ENCODE assay signal across 18 mouse cellular contexts in genomic region chr7:27310996-27311535, GRCm38 (mm10). TPM values are rescaled to one million over a fixed set of nuclear protein-coding genes. Genes with fewer than 3 reads are reported as not detected.
A peak's percentile ranks its signal among the peaks of the same experiment; 100 is the strongest.
DNase-seq lines count a peak whose midpoint lies in the region; ATAC-seq and TF ChIP-seq lines count a peak whose summit lies in the region.
"Had no signal": no experiment of that assay in that cellular context is flagged by ENCODE, and none has a peak within 500 bp of the region (broad histone marks: within the 10 kb centered on the region; RNA-seq: fewer than 3 reads in every experiment).

No protein-coding gene starts in this region.

- peaks cover 13% of the 10 kb centered on the region for H3K9me3 ChIP-seq in forebrain, embryonic 13.5 days (replicated peaks)
- peaks cover 5% of the 10 kb centered on the region; the same call in 1 of the 2 replicates for H3K9me3 ChIP-seq in forebrain, embryonic 11.5 days (ENCODE audit: control insufficient read depth, low read length)
- peaks cover 12% of the 10 kb centered on the region for H3K9me3 ChIP-seq in heart, embryonic 16.5 days (replicated peaks; ENCODE audit: control insufficient read depth, low read length)
- peaks cover 12% of the 10 kb centered on the region; the same call in 1 of the 2 replicates for H3K9me3 ChIP-seq in liver, embryonic 13.5 days (replicated peaks)

- no peak overlapping the region for H3K4me3 ChIP-seq in forebrain, embryonic 13.5 days
- H3K4me3 ChIP-seq in forebrain, embryonic 11.5 days (ENCODE audit: low read depth, low read length) = no peak overlapping the region
- H3K4me3 ChIP-seq in heart, embryonic 16.5 days (ENCODE audit: low read length) = no peak overlapping the region; the same call in 1 of the 2 replicates
- H3K4me3 ChIP-seq in liver, embryonic 13.5 days (replicated peaks) = no peak overlapping the region
- peak overlapping the region; percentile 6 for H3K4me3 ChIP-seq in testis, adult 2 months (ENCODE audit: control insufficient read depth, low read depth, low read length)

- 60% methylated on average over 8 of the region's 8 CpGs for WGBS in forebrain, embryonic 13.5 days
- WGBS in forebrain, embryonic 11.5 days = 49% methylated on average over 8 of the region's 8 CpGs
- whole genome bisulfite sequencing in heart, embryonic 16.5 days = 45% methylated on average over 8 of the region's 8 CpGs
- 29% methylated on average over 8 of the region's 8 CpGs for WGBS in liver, embryonic 13.5 days (ENCODE audit: insufficient replicate concordance)

- peaks cover 21% of the 10 kb centered on the region for H3K4me1 ChIP-seq in forebrain, embryonic 13.5 days
- H3K4me1 ChIP-seq in forebrain, embryonic 11.5 days (replicated peaks; ENCODE audit: control insufficient read depth, insufficient read depth, low read length) = 0 out of 2 replicates have a peak, but pooled peaks cover 1% of the 10 kb centered on the region
- H3K4me1 ChIP-seq in heart, embryonic 16.5 days (ENCODE audit: control insufficient read depth, insufficient read depth, low read length) = peaks cover 9% of the 10 kb centered on the region
- H3K4me1 ChIP-seq in liver, embryonic 13.5 days (replicated peaks) = peaks cover 14% of the 10 kb centered on the region
- H3K4me1 ChIP-seq in testis, adult 2 months (ENCODE audit: control insufficient read depth, insufficient read depth, low read length) = peaks cover 23% of the 10 kb centered on the region

- intact Hi-C loops in heart, postnatal 10 days (cut with DNase I) = no loop called here

- H3K9ac ChIP-seq in forebrain, embryonic 13.5 days = peak overlapping the region; percentile 63; the same call in 1 of the 2 replicates
- H3K9ac ChIP-seq in forebrain, embryonic 11.5 days (ENCODE audit: low read length) = no peak overlapping the region
- no peak overlapping the region for H3K9ac ChIP-seq in heart, embryonic 16.5 days (ENCODE audit: low read length)
- no peak overlapping the region for H3K9ac ChIP-seq in liver, embryonic 13.5 days
- H3K9ac ChIP-seq: forebrain, postnatal 0 days had no signal

- ATAC-seq in forebrain, embryonic 13.5 days = no peak
- ATAC-seq in forebrain, embryonic 11.5 days (replicated peaks; ENCODE audit: low FRiP score) = no peak
- no peak for ATAC-seq in heart, embryonic 16.5 days (replicated peaks; ENCODE audit: extremely low read depth, insufficient read depth, low FRiP score)
- no peak for ATAC-seq in liver, embryonic 13.5 days (ENCODE audit: low read depth)
- ATAC-seq: Patski had no signal

- 0 out of 2 replicates have a peak, but pooled peaks cover 13% of the 10 kb centered on the region for H3K27me3 ChIP-seq in forebrain, embryonic 13.5 days
- H3K27me3 ChIP-seq in forebrain, embryonic 11.5 days (ENCODE audit: control insufficient read depth, insufficient read depth, low read length) = peaks cover 9% of the 10 kb centered on the region; the same call in 1 of the 2 replicates
- 0 out of 2 replicates have a peak, but pooled peaks cover 2% of the 10 kb centered on the region for H3K27me3 ChIP-seq in heart, embryonic 16.5 days (ENCODE audit: control insufficient read depth, insufficient read depth, low read length)
- H3K27me3 ChIP-seq in liver, embryonic 13.5 days = peaks cover 36% of the 10 kb centered on the region
- no peaks in the 10 kb centered on the region for H3K27me3 ChIP-seq in testis, adult 2 months (ENCODE audit: control insufficient read depth, insufficient read depth, low read length)
- H3K27me3 ChIP-seq: Patski had no signal

- TF ChIP-seq POLR2A in testis, adult 2 months (IDR thresholded peaks at IDR 0.05; ENCODE audit: control insufficient read depth, low read depth, low read length) = no peak

- H3K27ac ChIP-seq in forebrain, embryonic 13.5 days = no peak overlapping the region
- H3K27ac ChIP-seq in forebrain, embryonic 11.5 days (ENCODE audit: low read depth, low read length) = no peak overlapping the region
- H3K27ac ChIP-seq in heart, embryonic 16.5 days (ENCODE audit: low read length) = no peak overlapping the region
- H3K27ac ChIP-seq in liver, embryonic 13.5 days = no peak overlapping the region
- no peak overlapping the region for H3K27ac ChIP-seq in testis, adult 2 months (ENCODE audit: control insufficient read depth, insufficient read depth, low read depth, low read length)
- H3K27ac ChIP-seq: neural tube, embryonic 13.5 days had no signal

- no peak for TF ChIP-seq CTCF in testis, adult 2 months (IDR thresholded peaks at IDR 0.05; ENCODE audit: control insufficient read depth, insufficient read depth, insufficient replicate concordance, low read depth, low read length)

- DNase-seq in forebrain, embryonic 11.5 days (ENCODE audit: low spot score) = no peak
- no peak for DNase-seq in heart, postnatal 10 days
- DNase-seq in liver, embryonic 13.5 days = no peak
- DNase-seq in liver = no peak
- DNase-seq in testis, postnatal 10 days (ENCODE audit: low spot score) = no peak
- DNase-seq: right cerebral cortex, adult 18-20 months; spleen, adult 18-20 months had no signal

- peak overlapping the region; percentile 63 for H3K4me2 ChIP-seq in forebrain, embryonic 13.5 days
- H3K4me2 ChIP-seq in forebrain, embryonic 11.5 days (ENCODE audit: low read depth, low read length, severe bottlenecking) = no peak overlapping the region
- peak overlapping the region; percentile 62; the same call in 1 of the 2 replicates for H3K4me2 ChIP-seq in heart, embryonic 16.5 days (ENCODE audit: low read depth, low read length)
- H3K4me2 ChIP-seq in liver, embryonic 13.5 days = peak overlapping the region; percentile 38; the same call in 1 of the 2 replicates

- peaks cover 12% of the 10 kb centered on the region; the same call in 1 of the 2 replicates for H3K36me3 ChIP-seq in forebrain, embryonic 13.5 days (ENCODE audit: poor library complexity, severe bottlenecking)
- no peaks in the 10 kb centered on the region; the same call in 1 of the 2 replicates for H3K36me3 ChIP-seq in forebrain, embryonic 11.5 days (ENCODE audit: control insufficient read depth, insufficient read depth, low read length)
- peaks cover 9% of the 10 kb centered on the region for H3K36me3 ChIP-seq in heart, embryonic 16.5 days (ENCODE audit: control insufficient read depth, insufficient read depth)
- 0 out of 2 replicates have a peak, but pooled peaks cover 4% of the 10 kb centered on the region for H3K36me3 ChIP-seq in liver, embryonic 13.5 days
- no peaks in the 10 kb centered on the region for H3K36me3 ChIP-seq in testis, adult 2 months (ENCODE audit: control insufficient read depth, insufficient read depth, low read length)

RNA-seq across cellular contexts. Expression of gene Ltbp4, which starts 26.4 kb away (rescaled TPM):
- 10.5 and 13.4 TPM in 2 replicates for polyA plus RNA-seq in forebrain, embryonic 13.5 days (2015; fragmentation: Nextera tagmentation; extraction: Ambion mirVana)
- 11.9 and 13.0 TPM in 2 replicates for polyA plus RNA-seq in forebrain, embryonic 11.5 days (2014; fragmentation: Nextera tagmentation; extraction: Ambion mirVana)
- 63.5 and 86.0 TPM in 2 replicates for polyA plus RNA-seq in heart, embryonic 16.5 days (2015; fragmentation: Nextera tagmentation; extraction: Ambion mirVana)
- 100 to 1,000 TPM; 387 to 393 TPM for total RNA-seq in heart, postnatal 10 days (2021)
- 3.6 and 3.9 TPM in 2 replicates for polyA plus RNA-seq in liver, embryonic 13.5 days (2015; fragmentation: Nextera tagmentation; extraction: Ambion mirVana)
- 23.9 and 26.1 TPM in 2 replicates for polyA plus RNA-seq in testis, adult 2 months (2012; rRNA removed)
- total RNA-seq: hematopoietic stem cell, adult 5-6 weeks had no signal

RNA-seq across cellular contexts. Expression of gene Shkbp1, which starts 44.8 kb away (rescaled TPM):
- 85.4 and 89.3 TPM in 2 replicates for polyA plus RNA-seq in forebrain, embryonic 13.5 days (2015; fragmentation: Nextera tagmentation; extraction: Ambion mirVana)
- 64.3 and 67.6 TPM in 2 replicates for polyA plus RNA-seq in forebrain, embryonic 11.5 days (2014; fragmentation: Nextera tagmentation; extraction: Ambion mirVana)
- polyA plus RNA-seq in heart, embryonic 16.5 days (2015; fragmentation: Nextera tagmentation; extraction: Ambion mirVana) = 22.3 and 24.1 TPM in 2 replicates
- 10 to 100 TPM; 13.8 to 17.5 TPM for total RNA-seq in heart, postnatal 10 days (2021)
- polyA plus RNA-seq in liver, embryonic 13.5 days (2015; fragmentation: Nextera tagmentation; extraction: Ambion mirVana) = 23.1 and 25.0 TPM in 2 replicates
- 18.3 and 22.4 TPM in 2 replicates for polyA plus RNA-seq in testis, adult 2 months (2012; rRNA removed)

RNA-seq across cellular contexts. Expression of gene Gm20479, which starts 46.2 kb away (rescaled TPM):
- 0.62 TPM in 1 of 2 replicates, not detected in the other for polyA plus RNA-seq in forebrain, embryonic 13.5 days (2015; fragmentation: Nextera tagmentation; extraction: Ambion mirVana)
- polyA plus RNA-seq in forebrain, embryonic 11.5 days (2014; fragmentation: Nextera tagmentation; extraction: Ambion mirVana) = not detected in 2 replicates
- polyA plus RNA-seq in heart, embryonic 16.5 days (2015; fragmentation: Nextera tagmentation; extraction: Ambion mirVana) = 0.46 TPM in 1 of 2 replicates, not detected in the other
- total RNA-seq in heart, postnatal 10 days (2021) = under 1 TPM in 1 of 2 experiments, not detected in 1; 0.99 TPM
- polyA plus RNA-seq in liver, embryonic 13.5 days (2015; fragmentation: Nextera tagmentation; extraction: Ambion mirVana) = 0.50 TPM in 1 of 2 replicates, not detected in the other
- polyA plus RNA-seq in testis, adult 2 months (2012; rRNA removed) = 0.35 and 0.89 TPM in 2 replicates
- total RNA-seq: forebrain, postnatal 0 days; gastrocnemius, postnatal 10 days; hematopoietic stem cell, adult 5-6 weeks; layer of hippocampus, postnatal 14 days; left cerebral cortex, postnatal 25 days; megakaryocyte progenitor cell, adult 5-6 weeks had no signal
- polyA plus RNA-seq: forebrain, postnatal 0 days; neural tube, embryonic 13.5 days had no signal

RNA-seq across cellular contexts. Expression of gene Numbl, which starts 52.8 kb away (rescaled TPM):
- 31.1 and 32.3 TPM in 2 replicates for polyA plus RNA-seq in forebrain, embryonic 13.5 days (2015; fragmentation: Nextera tagmentation; extraction: Ambion mirVana)
- 19.1 and 20.1 TPM in 2 replicates for polyA plus RNA-seq in forebrain, embryonic 11.5 days (2014; fragmentation: Nextera tagmentation; extraction: Ambion mirVana)
- polyA plus RNA-seq in heart, embryonic 16.5 days (2015; fragmentation: Nextera tagmentation; extraction: Ambion mirVana) = 8.7 and 10.2 TPM in 2 replicates
- total RNA-seq in heart, postnatal 10 days (2021) = 10 to 100 TPM; 10.7 to 13.8 TPM
- polyA plus RNA-seq in liver, embryonic 13.5 days (2015; fragmentation: Nextera tagmentation; extraction: Ambion mirVana) = 1.7 TPM in 2 replicates
- 5.9 and 7.8 TPM in 2 replicates for polyA plus RNA-seq in testis, adult 2 months (2012; rRNA removed)
